Mouse (Mus musculus): ENCODE measurements around the gene Ugt1a9.

DNA sequence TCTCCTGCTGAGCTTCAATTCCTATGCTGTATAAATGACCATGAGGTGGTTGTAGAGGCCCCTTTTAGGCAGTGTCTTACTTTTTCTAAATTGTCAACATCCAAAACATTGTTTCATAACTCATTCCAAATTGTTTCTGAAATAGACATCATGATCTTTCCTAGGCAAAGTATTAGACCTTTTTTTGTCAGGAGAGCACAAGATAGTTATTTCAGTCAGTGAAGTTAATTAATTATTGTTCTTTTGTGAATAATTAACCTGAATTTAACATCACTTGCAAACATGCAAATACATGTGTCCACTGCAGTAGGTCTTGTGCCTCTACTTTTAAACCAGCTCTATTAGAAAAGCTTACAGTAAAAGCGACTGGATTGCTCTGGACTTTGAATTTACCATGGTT, 15.5 kb upstream of the Ugt1a9 start, which contains the start of gene Ugt1a10:
- TF ChIP-seq CTCF (IDR thresholded peaks at IDR 0.05; ENCODE audit: low read depth, low read length) (no peak), POLR2A (IDR thresholded peaks at IDR 0.05; ENCODE audit: borderline replicate concordance, low read depth, low read length) (no peak)
